Mouse (Mus musculus) heart, embryonic 13.5 days (tissue): ENCODE measurements at regions not wholly inside any gene's neighbourhood (a gene's known extent, or its start where the extent isn't known, plus 50 kb on each side); places are given as distances from the start of the nearest gene placed in this dataset.

Source experiments
- ATAC-seq: fragments of 200-750 bp; cut with Nextera tagmentation; 2 replicates; pipeline ENCODE4 v1.8.0; 2017; ENCODE audit warnings: moderate TSS enrichment; ENCODE audit not compliant: insufficient number of reproducible peaks, low FRiP score, low TSS enrichment; ENCODE audit errors: extremely low read depth
- H3K27ac ChIP-seq: fragments of 300-500 bp; sonication (generic); replicated peaks from 2 replicates; pipeline ENCODE4 v1.5.1; 2015; ENCODE audit warnings: moderate library complexity, mild to moderate bottlenecking, inconsistent platforms
- H3K27me3 ChIP-seq: fragments of 300-500 bp; sonication (generic); replicated peaks from 2 replicates; pipeline ENCODE4 v1.6.1; 2015; ENCODE audit warnings: mild to moderate bottlenecking, inconsistent platforms
- H3K36me3 ChIP-seq: fragments of 300-500 bp; sonication (generic); 2 replicates; pipeline ENCODE4 v1.6.1; 2015; ENCODE audit warnings: mild to moderate bottlenecking, inconsistent platforms
- H3K4me1 ChIP-seq: fragments of 300-500 bp; sonication (generic); 2 replicates; pipeline ENCODE4 v1.6.1; 2015; ENCODE audit warnings: inconsistent platforms
- H3K4me2 ChIP-seq: fragments of 300-500 bp; sonication (generic); 2 replicates; pipeline ENCODE4 v1.6.1; 2015; ENCODE audit warnings: inconsistent platforms, mild to moderate bottlenecking, moderate library complexity
- H3K4me3 ChIP-seq: fragments of 300-500 bp; sonication (generic); 2 replicates; pipeline ENCODE4 v1.5.1; 2015; ENCODE audit warnings: moderate library complexity, mild to moderate bottlenecking, inconsistent platforms
- H3K9ac ChIP-seq: fragments of 300-500 bp; sonication (generic); 2 replicates; pipeline ENCODE4 v1.6.1; 2015; ENCODE audit warnings: inconsistent platforms, mild to moderate bottlenecking, moderate library complexity
- H3K9me3 ChIP-seq: fragments of 300-500 bp; sonication (generic); 2 replicates; pipeline ENCODE4 v1.6.1; 2016; ENCODE audit warnings: inconsistent platforms
- WGBS: fragments of 180-500 bp; shearing (Covaris S2); methylation state at CpG from one replicate; pipeline ENCODE4 v1.1.7; 2015; ENCODE audit warnings: mixed read lengths; 5-methylcytosine and 5-hydroxymethylcytosine counted together

DNA sequence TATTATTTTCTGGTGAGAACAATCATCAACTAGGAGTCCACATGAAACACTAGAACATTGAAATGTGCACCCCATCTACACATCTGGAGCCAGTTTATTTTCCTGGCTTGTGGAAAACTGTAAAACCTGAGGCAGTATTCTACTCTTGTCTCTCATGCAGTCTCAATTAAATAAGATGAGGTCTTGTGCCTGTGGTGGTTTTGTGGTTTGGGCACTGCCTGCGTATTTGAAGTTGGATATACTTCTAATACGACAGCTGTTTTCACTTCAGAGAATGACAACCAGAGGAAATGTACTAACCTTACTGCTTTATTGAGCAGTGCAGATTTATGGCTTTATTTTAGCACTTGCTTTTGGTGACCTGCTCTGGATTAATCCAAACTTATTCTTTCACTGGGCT lies 499.3 kb upstream of the Slc8a1 start:
- no peaks in the 10 kb centered on the region for H3K9me3 ChIP-seq
- H3K36me3 ChIP-seq, result no peaks in the 10 kb centered on the region
- no peak overlapping the region for H3K27ac ChIP-seq
- ATAC-seq, result no peak
- no peak overlapping the region for H3K4me3 ChIP-seq
- H3K9ac ChIP-seq, result no peak overlapping the region
- no peaks in the 10 kb centered on the region for H3K4me1 ChIP-seq
- WGBS, result 68% methylated on average over 2 of the region's 2 CpGs
- H3K4me2 ChIP-seq, result no peak overlapping the region
- no peaks in the 10 kb centered on the region for H3K27me3 ChIP-seq

DNA sequence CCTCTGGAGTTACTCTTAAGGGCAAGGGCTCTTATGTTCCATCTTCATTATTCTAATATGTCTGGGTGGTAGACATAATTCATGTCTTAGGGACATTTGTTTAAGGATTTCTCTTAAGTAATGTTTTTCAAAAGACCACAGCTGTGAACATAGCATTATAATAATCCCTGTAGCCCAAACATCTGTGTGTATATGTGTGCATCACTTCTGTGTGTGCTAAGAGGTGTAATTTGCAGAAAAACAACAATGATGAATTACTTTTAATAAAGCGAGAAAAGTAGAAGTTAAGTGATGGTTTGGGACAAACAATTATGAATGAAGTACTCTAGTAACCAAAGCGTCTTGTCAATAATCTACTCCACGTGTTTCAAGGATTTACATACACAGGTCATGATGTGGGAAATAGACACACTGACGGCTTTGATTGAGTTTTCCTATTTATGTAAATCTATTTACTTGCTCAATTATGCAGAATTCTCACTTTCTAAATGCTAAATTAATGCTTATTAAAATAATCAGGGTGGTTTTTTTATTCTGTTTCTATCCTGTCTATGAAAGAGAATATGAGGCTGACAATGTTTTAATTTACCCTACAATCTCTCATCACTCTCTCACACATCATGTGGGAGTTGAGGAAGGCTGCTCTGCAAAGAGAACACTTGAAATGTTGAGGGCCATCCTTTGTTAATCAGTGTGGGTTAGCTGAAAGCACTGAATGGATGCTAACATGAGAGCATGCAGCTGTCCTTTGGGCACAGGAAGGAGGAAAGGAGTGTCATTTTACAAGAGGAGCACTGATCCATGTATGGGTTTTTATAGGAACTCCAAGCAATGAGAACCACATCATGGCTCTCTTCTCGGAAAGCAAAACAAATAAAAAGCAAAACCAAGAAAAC lies 477.8 kb upstream of the Slc8a1 start:
- H3K9ac ChIP-seq, result no peak overlapping the region
- no peaks in the 10 kb centered on the region for H3K4me1 ChIP-seq
- no peaks in the 10 kb centered on the region for H3K27me3 ChIP-seq
- no peaks in the 10 kb centered on the region for H3K36me3 ChIP-seq
- H3K4me2 ChIP-seq, result no peak overlapping the region
- WGBS, result 80% methylated on average over 5 of the region's 5 CpGs
- H3K9me3 ChIP-seq, result no peaks in the 10 kb centered on the region
- no peak overlapping the region for H3K27ac ChIP-seq
- ATAC-seq, result no peak
- no peak overlapping the region for H3K4me3 ChIP-seq

DNA sequence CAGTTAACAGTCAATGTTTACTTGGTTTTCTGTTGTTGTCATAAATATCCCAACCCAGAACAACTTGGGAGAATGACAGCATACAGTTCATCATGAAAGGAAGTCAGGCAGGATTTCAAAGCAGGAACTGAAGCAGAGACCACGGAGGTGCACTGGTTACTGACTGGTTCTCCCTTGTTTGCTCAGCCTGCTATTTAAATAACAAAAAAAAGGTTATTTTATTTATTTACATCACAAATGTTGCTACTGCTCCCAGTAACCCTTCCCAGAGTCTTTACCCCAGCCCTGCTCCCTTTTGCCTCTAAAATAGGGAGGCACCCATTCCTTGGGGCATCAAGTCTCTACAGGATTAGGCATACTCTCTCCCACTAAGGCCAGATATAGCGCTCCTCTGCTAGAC lies 461.8 kb upstream of the Slc8a1 start:
- Histone ChIP-seq H3K4me2 (no peak overlapping the region), H3K36me3 (no peaks in the 10 kb centered on the region), H3K4me3 (no peak overlapping the region), H3K27me3 (no peaks in the 10 kb centered on the region), H3K27ac (no peak overlapping the region), H3K9ac (no peak overlapping the region), H3K4me1 (no peaks in the 10 kb centered on the region), H3K9me3 (no peaks in the 10 kb centered on the region)
- no peak for ATAC-seq
- 74% methylated on average over 2 of the region's 2 CpGs for WGBS

DNA sequence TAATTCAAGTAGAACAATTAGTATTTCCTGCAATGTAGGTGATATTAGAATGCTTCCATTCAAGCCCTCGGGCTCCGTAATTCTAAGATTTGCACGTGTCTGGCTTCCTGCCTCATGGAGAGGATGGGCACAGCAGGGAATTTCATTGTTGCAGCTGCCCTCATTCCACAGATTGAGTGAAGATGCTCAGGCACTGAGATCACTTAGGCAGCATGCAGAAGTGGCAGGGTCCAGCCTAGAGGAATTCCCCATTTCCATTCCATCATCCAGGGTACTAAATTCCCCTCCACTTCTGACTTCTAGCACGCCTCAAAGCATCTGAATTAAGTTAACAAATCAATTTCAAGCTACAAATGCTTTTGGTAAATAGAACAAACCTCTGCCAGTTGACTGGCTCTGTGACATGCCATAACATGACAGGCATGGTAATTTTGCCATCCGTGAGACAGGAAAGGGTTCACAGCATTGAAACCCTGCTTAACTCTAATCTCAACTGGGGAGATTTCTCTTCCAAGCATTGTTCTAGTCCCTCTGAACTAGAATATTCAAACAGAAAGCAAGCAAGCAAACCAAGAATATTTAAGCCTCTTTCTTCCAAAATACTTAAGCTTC lies 461.0 kb upstream of the Slc8a1 start:
- Histone ChIP-seq H3K27ac (no peak overlapping the region), H3K36me3 (no peaks in the 10 kb centered on the region)

DNA sequence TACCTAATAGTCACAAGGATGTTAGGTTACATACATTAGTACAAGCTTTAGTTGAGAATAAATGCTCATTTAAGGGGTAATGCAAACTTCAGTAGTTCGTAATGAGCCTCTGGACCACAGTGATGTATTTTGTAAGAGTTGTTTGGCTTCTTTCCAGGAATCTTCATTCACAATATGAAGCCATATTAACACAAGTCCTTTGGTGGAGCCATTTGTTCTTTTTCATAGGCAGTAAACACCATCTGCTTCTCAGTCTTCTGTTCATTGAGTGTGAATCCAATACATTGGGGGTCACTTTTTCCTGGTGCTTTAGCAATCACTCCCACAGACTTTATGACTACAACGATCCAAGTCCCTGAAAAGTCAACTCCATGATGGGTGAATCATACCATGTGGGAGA lies 446.1 kb upstream of the Slc8a1 start:
- H3K36me3 ChIP-seq, result no peaks in the 10 kb centered on the region
- peaks cover 12% of the 10 kb centered on the region; the same call in 1 of the 2 replicates for H3K9me3 ChIP-seq
- WGBS, result 77% methylated on average over 2 of the region's 2 CpGs
- no peak overlapping the region for H3K4me3 ChIP-seq
- ATAC-seq, result no peak
- no peaks in the 10 kb centered on the region for H3K27me3 ChIP-seq
- no peaks in the 10 kb centered on the region for H3K4me1 ChIP-seq
- H3K4me2 ChIP-seq, result no peak overlapping the region
- no peak overlapping the region for H3K27ac ChIP-seq
- no peak overlapping the region for H3K9ac ChIP-seq

More for the DNA sequence above, 461.0 kb upstream of the Slc8a1 start:
- WGBS, result 63% methylated on average over 5 of the region's 5 CpGs
- H3K4me3 ChIP-seq, result no peak overlapping the region
- ATAC-seq, result no peak
- no peak overlapping the region for H3K4me2 ChIP-seq
- no peaks in the 10 kb centered on the region for H3K4me1 ChIP-seq
- H3K9me3 ChIP-seq, result no peaks in the 10 kb centered on the region
- no peak overlapping the region for H3K9ac ChIP-seq
- no peaks in the 10 kb centered on the region for H3K27me3 ChIP-seq

DNA sequence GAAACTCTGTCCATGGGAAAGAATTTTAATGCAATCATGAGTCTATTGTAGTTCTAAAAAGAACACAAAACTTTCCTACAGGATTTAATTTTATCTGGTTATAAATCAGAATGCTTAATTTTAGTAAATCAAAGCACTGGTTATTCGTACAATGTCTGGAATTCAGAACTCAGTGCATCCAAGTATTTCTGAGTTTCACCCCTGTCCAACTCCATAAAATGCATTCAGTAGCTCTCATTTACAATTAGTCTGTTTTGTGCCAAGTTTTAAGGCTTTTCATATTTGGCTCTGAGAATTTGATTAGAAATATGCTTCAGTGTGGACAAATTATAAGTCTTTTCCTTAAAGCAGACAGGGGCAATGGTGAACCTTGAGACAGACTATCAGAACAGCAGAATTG lies 433.0 kb upstream of the Slc8a1 start:
- Histone ChIP-seq H3K4me2 (no peak overlapping the region), H3K9me3 (peaks cover 4% of the 10 kb centered on the region; the same call in 1 of the 2 replicates), H3K27me3 (no peaks in the 10 kb centered on the region), H3K9ac (no peak overlapping the region), H3K27ac (no peak overlapping the region), H3K4me3 (no peak overlapping the region), H3K36me3 (no peaks in the 10 kb centered on the region), H3K4me1 (no peaks in the 10 kb centered on the region)
- 72% methylated on average over 1 of the region's 1 CpGs for WGBS
- no peak for ATAC-seq

DNA sequence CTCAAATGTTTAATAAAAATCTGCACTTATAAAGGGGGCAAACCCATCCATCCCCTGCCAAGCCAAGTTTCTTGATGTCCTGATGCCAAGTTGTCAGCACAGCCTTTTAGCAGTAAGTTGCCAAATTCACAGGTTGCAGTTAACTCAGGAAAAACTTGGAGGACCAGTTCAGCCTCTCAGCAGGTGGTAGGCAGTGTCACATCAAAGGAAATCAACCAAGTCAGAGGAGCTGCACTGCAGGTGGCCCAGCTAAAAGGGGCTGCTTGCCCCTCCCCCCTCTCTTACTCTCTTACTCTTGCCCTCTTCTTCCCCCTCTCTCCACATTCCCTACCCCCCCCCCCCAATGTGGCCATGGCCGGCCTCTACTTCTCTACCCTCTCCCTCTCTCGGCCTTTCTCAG lies 415.3 kb upstream of the Slc8a1 start:
- Histone ChIP-seq H3K4me1 (no peaks in the 10 kb centered on the region), H3K36me3 (no peaks in the 10 kb centered on the region), H3K27ac (no peak overlapping the region), H3K27me3 (no peaks in the 10 kb centered on the region), H3K9ac (no peak overlapping the region), H3K4me3 (no peak overlapping the region), H3K9me3 (no peaks in the 10 kb centered on the region), H3K4me2 (no peak overlapping the region)
- no peak for ATAC-seq
- WGBS, result no CpG with 5 or more reads among the region's 2 CpGs

DNA sequence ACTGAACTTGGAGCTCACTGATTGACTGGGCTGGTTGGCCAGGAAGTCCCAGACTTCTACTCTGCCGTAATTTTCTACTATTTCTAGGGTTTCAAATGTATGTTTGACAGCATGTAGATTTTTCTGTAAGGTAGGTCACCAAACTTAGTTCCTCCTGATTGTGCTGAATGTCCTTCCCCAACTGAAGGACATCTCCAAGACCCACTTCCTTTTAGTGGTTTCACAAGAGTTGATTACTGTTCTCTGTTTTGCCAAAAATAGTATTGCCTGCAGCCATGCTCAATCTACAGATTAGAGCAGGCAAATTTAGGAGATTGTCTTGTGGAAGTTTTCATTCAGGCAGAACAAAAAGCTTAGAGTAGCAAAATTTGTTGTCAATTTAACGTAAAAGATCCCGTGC lies 396.7 kb upstream of the Slc8a1 start:
- Histone ChIP-seq H3K4me1 (no peaks in the 10 kb centered on the region), H3K9me3 (peaks cover 2% of the 10 kb centered on the region; the same call in 1 of the 2 replicates), H3K4me3 (no peak overlapping the region), H3K36me3 (no peaks in the 10 kb centered on the region), H3K27me3 (no peaks in the 10 kb centered on the region), H3K27ac (no peak overlapping the region), H3K9ac (no peak overlapping the region), H3K4me2 (no peak overlapping the region)
- 83% methylated on average over 3 of the region's 3 CpGs for WGBS
- no peak for ATAC-seq

DNA sequence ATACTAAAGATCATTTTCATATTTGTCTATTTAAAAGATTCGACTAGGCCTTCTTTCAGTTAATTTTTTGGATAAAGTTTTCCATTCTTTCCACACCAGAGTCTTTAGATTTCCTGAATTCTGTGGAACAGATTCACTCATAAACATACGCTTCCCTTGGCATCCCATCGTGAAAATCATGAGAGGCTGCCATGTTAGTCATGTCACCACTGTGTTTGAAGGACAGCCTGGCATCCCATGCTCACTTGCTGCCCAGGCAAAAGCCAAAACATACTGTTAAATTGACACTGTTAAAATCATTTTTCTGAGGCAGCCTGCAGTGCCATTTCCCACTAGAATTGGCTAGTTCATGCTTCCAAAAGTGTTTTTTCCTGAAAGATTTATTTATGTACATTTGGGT lies 394.8 kb upstream of the Slc8a1 start:
- Histone ChIP-seq H3K9ac (no peak overlapping the region), H3K27ac (no peak overlapping the region), H3K36me3 (no peaks in the 10 kb centered on the region), H3K27me3 (no peaks in the 10 kb centered on the region), H3K4me3 (no peak overlapping the region), H3K4me2 (no peak overlapping the region), H3K9me3 (peaks cover 2% of the 10 kb centered on the region; the same call in 1 of the 2 replicates), H3K4me1 (no peaks in the 10 kb centered on the region)
- ATAC-seq, result no peak
- 75% methylated on average over 3 of the region's 3 CpGs for WGBS

DNA sequence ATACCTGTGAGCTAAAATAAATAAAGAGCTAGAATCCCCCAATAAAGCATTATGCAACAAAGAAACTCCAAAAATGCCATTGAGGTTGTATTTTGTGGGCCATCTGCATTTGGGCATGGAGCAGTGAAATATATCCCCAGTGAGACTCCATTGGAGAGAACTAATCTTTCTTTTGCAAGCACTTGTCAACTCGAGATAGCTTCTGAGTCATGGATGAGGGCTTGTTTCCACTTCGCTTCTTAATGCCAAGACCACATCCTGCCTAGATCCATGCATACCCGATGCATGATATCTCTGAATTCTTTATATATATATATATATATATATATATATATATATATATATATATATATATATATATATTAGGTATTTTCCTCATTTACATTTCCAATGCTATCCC lies 349.0 kb upstream of the Slc8a1 start:
- Histone ChIP-seq H3K4me1 (no peaks in the 10 kb centered on the region), H3K27me3 (no peaks in the 10 kb centered on the region), H3K36me3 (no peaks in the 10 kb centered on the region), H3K9ac (no peak overlapping the region), H3K4me2 (no peak overlapping the region), H3K27ac (no peak overlapping the region), H3K9me3 (no peaks in the 10 kb centered on the region), H3K4me3 (no peak overlapping the region)
- no peak for ATAC-seq
- 53% methylated on average over 3 of the region's 3 CpGs for WGBS

DNA sequence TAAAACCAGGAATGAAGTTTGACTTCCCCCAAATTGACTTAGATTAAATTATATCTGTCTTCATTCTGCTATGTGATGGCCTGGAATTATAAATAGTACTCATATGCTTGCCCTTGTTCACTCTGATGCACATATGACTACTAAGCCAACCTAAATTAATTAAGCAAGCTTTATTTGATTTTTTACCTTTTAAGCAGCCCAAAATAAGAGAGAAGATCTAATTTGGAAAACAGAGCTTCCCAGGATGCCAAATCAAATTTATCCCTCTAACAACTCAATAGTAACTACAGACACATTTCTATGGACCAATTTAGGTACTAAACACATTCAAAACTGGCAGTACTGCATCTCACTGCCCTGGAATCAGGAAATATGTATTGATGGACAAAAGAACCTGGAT lies 342.1 kb upstream of the Slc8a1 start:
- no peak overlapping the region for H3K4me3 ChIP-seq
- H3K4me2 ChIP-seq, result no peak overlapping the region
- H3K9ac ChIP-seq, result no peak overlapping the region
- no peak for ATAC-seq
- H3K36me3 ChIP-seq, result no peaks in the 10 kb centered on the region
- no peaks in the 10 kb centered on the region for H3K4me1 ChIP-seq
- no peaks in the 10 kb centered on the region for H3K9me3 ChIP-seq
- H3K27ac ChIP-seq, result no peak overlapping the region
- H3K27me3 ChIP-seq, result no peaks in the 10 kb centered on the region
